Mouse (Mus musculus) forebrain, embryonic 12.5 days (tissue): ENCODE data around the gene Bms1. TPM values are rescaled to one million over a fixed set of nuclear protein-coding genes. Genes with fewer than 3 reads are reported as not detected.

Experiments used
- ATAC-seq: fragments of 200-750 bp; cut with Nextera tagmentation; 2 replicates; pipeline ENCODE4 v1.8.0; 2017; ENCODE audit warnings: moderate TSS enrichment; ENCODE audit not compliant: low FRiP score
- H3K27ac ChIP-seq: fragments of 300-500 bp; sonication (generic); 2 replicates; pipeline ENCODE4 v1.5.1; 2016; ENCODE audit warnings: mild to moderate bottlenecking
- H3K27me3 ChIP-seq: fragments of 300-500 bp; sonication (generic); 2 replicates; pipeline ENCODE4 v1.6.1; 2016; ENCODE audit warnings: mild to moderate bottlenecking
- H3K36me3 ChIP-seq: fragments of 300-500 bp; sonication (generic); replicated peaks from 2 replicates; pipeline ENCODE4 v1.6.1; 2016; ENCODE audit warnings: mild to moderate bottlenecking
- H3K4me1 ChIP-seq: fragments of 300-500 bp; sonication (generic); 2 replicates; pipeline ENCODE4 v1.6.1; 2016
- H3K4me2 ChIP-seq: fragments of 300-500 bp; sonication (generic); 2 replicates; pipeline ENCODE4 v1.6.1; 2016; ENCODE audit warnings: mild to moderate bottlenecking, moderate library complexity
- H3K4me3 ChIP-seq: fragments of 300-500 bp; sonication (generic); replicated peaks from 2 replicates; pipeline ENCODE4 v1.5.1; 2016; ENCODE audit warnings: mild to moderate bottlenecking
- H3K9ac ChIP-seq: fragments of 300-500 bp; sonication (generic); 2 replicates; pipeline ENCODE4 v1.6.1; 2016; ENCODE audit warnings: mild to moderate bottlenecking
- H3K9me3 ChIP-seq: fragments of 300-500 bp; sonication (generic); 2 replicates; pipeline ENCODE4 v1.6.1; 2016
- WGBS: fragments of 180-500 bp; shearing (Covaris S2); methylation state at CpG from one replicate; pipeline ENCODE4 v1.1.7; 2016; 5-methylcytosine and 5-hydroxymethylcytosine counted together
- polyA plus RNA-seq: library from polyadenylated mRNA; unstranded; fragments of >200 nt; fragmentation: Nextera tagmentation; extraction: Ambion mirVana; gene quantifications from 2 replicates; pipeline ENCODE4 v1.2.1, GENCODE M21; 2016

Gene Bms1
- polyA plus RNA-seq = 45.4 and 46.2 TPM in 2 replicates

- Histone ChIP-seq H3K27me3 (no peaks in the 10 kb centered on the region), H3K4me1 (peaks cover 15% of the 10 kb centered on the region), H3K27ac (peak within 1 kb of the TSS; percentile 86), H3K9ac (peak within 1 kb of the TSS; percentile 87), H3K4me3 (peak within 1 kb of the TSS; percentile 88), H3K9me3 (no peaks in the 10 kb centered on the region), H3K36me3 (peaks cover 29% of the 10 kb centered on the region), H3K4me2 (peak within 1 kb of the TSS; percentile 67)
- ATAC-seq = peak; percentile 97
- WGBS = under 1% methylated on average over 67 of the region's 67 CpGs
Measured at GRCm38 (mm10) chr6:118419050-118419920, at the start of gene Bms1. Gene Bms1 (minus strand): TSS chr6:118419474.

GRCm38 (mm10) chr6:118462069-118462705, 42.9 kb upstream of the Bms1 start:
- Histone ChIP-seq H3K4me3 (no peak overlapping the region), H3K36me3 (peaks cover 12% of the 10 kb centered on the region), H3K27ac (no peak overlapping the region), H3K9ac (no peak overlapping the region), H3K4me1 (no peaks in the 10 kb centered on the region), H3K4me2 (no peak overlapping the region), H3K27me3 (0 out of 2 replicates have a peak, but pooled peaks cover 18% of the 10 kb centered on the region), H3K9me3 (no peaks in the 10 kb centered on the region)
- 81% methylated on average over 15 of the region's 15 CpGs for WGBS
- no peak for ATAC-seq

- no peak overlapping the region for H3K27ac ChIP-seq
- no peak for ATAC-seq
- H3K36me3 ChIP-seq = no peaks in the 10 kb centered on the region
- H3K4me3 ChIP-seq = no peak overlapping the region
- no peaks in the 10 kb centered on the region for H3K9me3 ChIP-seq
- H3K27me3 ChIP-seq = 0 out of 2 replicates have a peak, but pooled peaks cover 4% of the 10 kb centered on the region
- H3K4me1 ChIP-seq = peaks cover 12% of the 10 kb centered on the region
- 90% methylated on average over 1 of the region's 1 CpGs for WGBS
- H3K4me2 ChIP-seq = no peak overlapping the region
- no peak overlapping the region for H3K9ac ChIP-seq
Measured at GRCm38 (mm10) chr6:118457726-118458125, 38.5 kb upstream of the Bms1 start.

GRCm38 (mm10) chr6:118455042-118455631, 35.9 kb upstream of the Bms1 start, which contains the start of gene Zfp248:
Gene Zfp248 (minus strand): TSS chr6:118455528.
- ATAC-seq = peak; percentile 96
- under 1% methylated on average over 43 of the region's 43 CpGs for WGBS
- H3K9me3 ChIP-seq = no peaks in the 10 kb centered on the region

GRCm38 (mm10) chr6:118454452-118454851, 35.2 kb upstream of the Bms1 start:
- no peak overlapping the region for H3K27ac ChIP-seq
- WGBS = 48% methylated on average over 8 of the region's 8 CpGs
- no peaks in the 10 kb centered on the region for H3K36me3 ChIP-seq
- peak overlapping the region; percentile 72 for H3K4me3 ChIP-seq
- peak overlapping the region; percentile 84 for H3K9ac ChIP-seq
- ATAC-seq = no peak; the same call in 1 of the 2 replicates
- 0 out of 2 replicates have a peak, but pooled peaks cover 3% of the 10 kb centered on the region for H3K27me3 ChIP-seq
- peak overlapping the region; percentile 69 for H3K4me2 ChIP-seq
- H3K4me1 ChIP-seq = peaks cover 12% of the 10 kb centered on the region
- no peaks in the 10 kb centered on the region for H3K9me3 ChIP-seq

More at GRCm38 (mm10) chr6:118455042-118455631, 35.9 kb upstream of the Bms1 start, which contains the start of gene Zfp248:
- H3K4me1 ChIP-seq = peaks cover 12% of the 10 kb centered on the region
- peak within 1 kb of the TSS; percentile 96 for H3K27ac ChIP-seq
- H3K27me3 ChIP-seq = 0 out of 2 replicates have a peak, but pooled peaks cover 3% of the 10 kb centered on the region
- H3K4me3 ChIP-seq = peak within 1 kb of the TSS; percentile 72
- peak within 1 kb of the TSS; percentile 84 for H3K9ac ChIP-seq
- peak within 1 kb of the TSS; percentile 69 for H3K4me2 ChIP-seq
- no peaks in the 10 kb centered on the region for H3K36me3 ChIP-seq

GRCm38 (mm10) chr6:118431502-118431901, 12.2 kb upstream of the Bms1 start:
- no peak overlapping the region for H3K4me3 ChIP-seq
- peaks cover 6% of the 10 kb centered on the region; the same call in 1 of the 2 replicates for H3K9me3 ChIP-seq
- 84% methylated on average over 4 of the region's 4 CpGs for WGBS
- H3K27ac ChIP-seq = no peak overlapping the region
- no peak for ATAC-seq
- no peaks in the 10 kb centered on the region for H3K4me1 ChIP-seq
- H3K9ac ChIP-seq = no peak overlapping the region
- H3K4me2 ChIP-seq = no peak overlapping the region
- H3K36me3 ChIP-seq = peaks cover 45% of the 10 kb centered on the region
- no peaks in the 10 kb centered on the region for H3K27me3 ChIP-seq

GRCm38 (mm10) chr6:118426666-118427065, 7.4 kb upstream of the Bms1 start:
- no peaks in the 10 kb centered on the region for H3K27me3 ChIP-seq
- 95% methylated on average over 1 of the region's 1 CpGs for WGBS
- ATAC-seq = no peak
- peaks cover 37% of the 10 kb centered on the region for H3K36me3 ChIP-seq
- peaks cover 6% of the 10 kb centered on the region; the same call in 1 of the 2 replicates for H3K9me3 ChIP-seq
- no peak overlapping the region for H3K4me3 ChIP-seq
- H3K4me2 ChIP-seq = no peak overlapping the region
- H3K4me1 ChIP-seq = no peaks in the 10 kb centered on the region
- H3K27ac ChIP-seq = no peak overlapping the region
- H3K9ac ChIP-seq = no peak overlapping the region

GRCm38 (mm10) chr6:118410428-118410827, 8.8 kb downstream of the Bms1 start:
- Histone ChIP-seq H3K27me3 (no peaks in the 10 kb centered on the region), H3K4me3 (no peak overlapping the region), H3K9me3 (no peaks in the 10 kb centered on the region), H3K4me2 (no peak overlapping the region), H3K4me1 (no peaks in the 10 kb centered on the region), H3K36me3 (peaks cover 81% of the 10 kb centered on the region), H3K27ac (no peak overlapping the region), H3K9ac (no peak overlapping the region)
- 96% methylated on average over 1 of the region's 1 CpGs for WGBS
- no peak for ATAC-seq

GRCm38 (mm10) chr6:118408510-118408909, 10.8 kb downstream of the Bms1 start:
- no peak for ATAC-seq
- 92% methylated on average over 5 of the region's 5 CpGs for WGBS

GRCm38 (mm10) chr6:118406421-118406820, 12.9 kb downstream of the Bms1 start:
- no peak for ATAC-seq
- Histone ChIP-seq H3K4me2 (no peak overlapping the region), H3K9ac (no peak overlapping the region), H3K36me3 (peaks cover 78% of the 10 kb centered on the region), H3K9me3 (no peaks in the 10 kb centered on the region), H3K27me3 (no peaks in the 10 kb centered on the region), H3K27ac (no peak overlapping the region), H3K4me1 (no peaks in the 10 kb centered on the region), H3K4me3 (no peak overlapping the region)
- 88% methylated on average over 4 of the region's 4 CpGs for WGBS

More at GRCm38 (mm10) chr6:118408510-118408909, 10.8 kb downstream of the Bms1 start:
- H3K27me3 ChIP-seq = no peaks in the 10 kb centered on the region
- H3K9me3 ChIP-seq = no peaks in the 10 kb centered on the region
- peaks cover 81% of the 10 kb centered on the region for H3K36me3 ChIP-seq
- H3K9ac ChIP-seq = no peak overlapping the region
- H3K4me1 ChIP-seq = no peaks in the 10 kb centered on the region
- no peak overlapping the region for H3K27ac ChIP-seq
- H3K4me2 ChIP-seq = no peak overlapping the region
- H3K4me3 ChIP-seq = no peak overlapping the region

- no peak overlapping the region for H3K9ac ChIP-seq
- H3K4me2 ChIP-seq = no peak overlapping the region
- H3K4me1 ChIP-seq = no peaks in the 10 kb centered on the region
- H3K9me3 ChIP-seq = no peaks in the 10 kb centered on the region
- H3K4me3 ChIP-seq = no peak overlapping the region
- H3K27me3 ChIP-seq = no peaks in the 10 kb centered on the region
- peaks cover 70% of the 10 kb centered on the region for H3K36me3 ChIP-seq
- H3K27ac ChIP-seq = no peak overlapping the region
- no peak for ATAC-seq
Measured at GRCm38 (mm10) chr6:118390746-118391145, 28.5 kb downstream of the Bms1 start.

- H3K4me1 ChIP-seq = no peaks in the 10 kb centered on the region
- 87% methylated on average over 3 of the region's 3 CpGs for WGBS
- ATAC-seq = no peak
- H3K27me3 ChIP-seq = no peaks in the 10 kb centered on the region
- no peak overlapping the region for H3K9ac ChIP-seq
- no peak overlapping the region for H3K4me3 ChIP-seq
- no peak overlapping the region for H3K27ac ChIP-seq
- H3K36me3 ChIP-seq = peaks cover 62% of the 10 kb centered on the region
- no peak overlapping the region for H3K4me2 ChIP-seq
- no peaks in the 10 kb centered on the region for H3K9me3 ChIP-seq
Measured at GRCm38 (mm10) chr6:118385962-118386361, 33.3 kb downstream of the Bms1 start.
